Mouse (Mus musculus): ENCODE data around the gene Gm14137. TPM values are rescaled to one million over a fixed set of nuclear protein-coding genes. Genes with fewer than 3 reads are reported as not detected.

The Gm14137 gene
- not detected for total RNA-seq (2021)
- long read RNA-seq, experiment 1, partial matches to known transcripts: 0 of 2 reads
- long read RNA-seq, experiment 1, other reads (novel, unspliced or antisense): 0 of 2 reads
- long read RNA-seq, experiment 2: 0 reads

GRCm38 (mm10) chr2:119173991-119174651 is at the start of gene Gm14137:
Gene Gm14137, plus strand, starts transcription at chr2:119174509.
- no peak for DNase-seq

- no peak for DNase-seq
Observed at GRCm38 (mm10) chr2:119136346-119136898, 37.9 kb upstream of the Gm14137 start.

GRCm38 (mm10) chr2:119145199-119145598 is 29.1 kb upstream of the Gm14137 start:
- no peak for DNase-seq

GRCm38 (mm10) chr2:119146435-119146834 is 27.9 kb upstream of the Gm14137 start:
- no peak for DNase-seq

GRCm38 (mm10) chr2:119147160-119147678 is 27.1 kb upstream of the Gm14137 start:
- DNase-seq: no peak

- no peak for DNase-seq
Observed at GRCm38 (mm10) chr2:119147775-119148174, 26.5 kb upstream of the Gm14137 start.

GRCm38 (mm10) chr2:119152255-119152654 is 22.1 kb upstream of the Gm14137 start:
- no peak for DNase-seq

- no peak for DNase-seq
Observed at GRCm38 (mm10) chr2:119154683-119155082, 19.6 kb upstream of the Gm14137 start.

- DNase-seq: no peak
Observed at GRCm38 (mm10) chr2:119155388-119155787, 18.9 kb upstream of the Gm14137 start.

GRCm38 (mm10) chr2:119156081-119156680 is 18.1 kb upstream of the Gm14137 start:
- DNase-seq: no peak

- DNase-seq: peak; percentile 84
Observed at GRCm38 (mm10) chr2:119156681-119157572, 17.4 kb upstream of the Gm14137 start, which contains the start of gene Rmdn3. Gene Rmdn3, minus strand, starts transcription at chr2:119157034.

GRCm38 (mm10) chr2:119157836-119158235 is 16.5 kb upstream of the Gm14137 start:
- DNase-seq: no peak

- DNase-seq: no peak
Observed at GRCm38 (mm10) chr2:119161247-119161646, 13.1 kb upstream of the Gm14137 start.

GRCm38 (mm10) chr2:119163135-119163534 is 11.2 kb upstream of the Gm14137 start:
- DNase-seq: no peak

GRCm38 (mm10) chr2:119163999-119164398 is 10.3 kb upstream of the Gm14137 start:
- DNase-seq: no peak

GRCm38 (mm10) chr2:119165401-119165800 is 8.9 kb upstream of the Gm14137 start:
- no peak for DNase-seq

- peak; percentile 62 for DNase-seq
Observed at GRCm38 (mm10) chr2:119166901-119167865, 7.1 kb upstream of the Gm14137 start, which contains the start of gene Gchfr. Gene Gchfr, plus strand, starts transcription at chr2:119167773.

GRCm38 (mm10) chr2:119167866-119168256 is 6.4 kb upstream of the Gm14137 start:
- DNase-seq: no peak

GRCm38 (mm10) chr2:119170282-119170681 is 4.0 kb upstream of the Gm14137 start:
- no peak for DNase-seq

GRCm38 (mm10) chr2:119171574-119171973 is 2.7 kb upstream of the Gm14137 start:
- DNase-seq: no peak

- no peak for DNase-seq
Observed at GRCm38 (mm10) chr2:119172446-119172845, 1.9 kb upstream of the Gm14137 start.
